Mouse (Mus musculus) right cerebral cortex, postnatal 10 days (tissue): ENCODE results near the gene Tex37.

Experiments
- DNase-seq, 2 experiments: peaks; one replicate each; pipeline ENCODE4 v3.0.0; 2021; ENCODE audit warnings: low spot score in 2 of 2

Tex37 gene

DNA sequence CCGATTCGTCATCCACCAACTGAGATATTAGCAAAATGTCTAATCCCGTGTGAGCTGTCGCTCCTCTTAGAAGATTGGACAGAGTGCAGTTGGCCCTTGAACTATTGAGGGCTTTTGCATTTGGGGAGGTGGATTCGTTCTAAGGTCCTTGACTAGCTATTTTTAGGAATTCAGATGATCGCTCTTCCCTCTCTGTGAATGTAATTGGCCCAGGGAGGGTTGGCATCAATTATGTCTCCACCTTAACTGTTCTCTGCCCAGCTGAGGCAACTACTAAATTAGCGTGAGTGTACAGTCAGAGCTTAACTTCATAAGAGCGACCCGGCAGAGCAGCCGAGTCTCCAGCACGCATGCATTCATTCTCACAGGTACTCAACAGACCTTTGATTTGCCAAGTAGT, 30.7 kb downstream of the Tex37 start:
- no peak for DNase-seq

DNA sequence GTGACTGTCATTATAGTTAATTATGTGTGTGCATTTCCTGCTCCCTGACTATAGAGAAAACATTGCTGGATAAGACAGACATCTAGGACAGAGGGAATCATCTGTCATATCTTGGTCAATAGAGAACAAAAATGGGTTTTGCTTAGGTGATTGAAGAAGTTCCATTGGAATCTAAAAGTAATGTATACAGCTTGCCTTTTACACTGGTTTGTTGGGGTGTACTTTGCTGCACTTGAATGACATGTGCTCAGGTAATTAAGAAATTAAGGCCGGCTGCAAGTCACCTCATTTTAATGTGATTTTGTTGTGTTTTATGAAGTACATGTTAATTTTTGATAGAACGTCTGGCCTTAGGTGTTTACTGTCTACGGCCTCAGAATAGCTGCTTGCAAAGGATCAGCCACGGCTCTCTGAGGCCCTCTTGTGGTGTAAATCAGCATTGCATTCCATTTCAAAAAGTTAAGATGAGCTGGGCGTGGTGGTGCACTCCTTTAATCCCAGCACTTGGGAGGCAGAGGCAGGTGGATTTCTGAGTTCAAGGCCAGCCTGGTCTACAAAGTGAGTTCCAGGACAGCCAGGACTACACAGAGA, 37.9 kb downstream of the Tex37 start:
- DNase-seq: peak; percentile 75 to 81

DNA sequence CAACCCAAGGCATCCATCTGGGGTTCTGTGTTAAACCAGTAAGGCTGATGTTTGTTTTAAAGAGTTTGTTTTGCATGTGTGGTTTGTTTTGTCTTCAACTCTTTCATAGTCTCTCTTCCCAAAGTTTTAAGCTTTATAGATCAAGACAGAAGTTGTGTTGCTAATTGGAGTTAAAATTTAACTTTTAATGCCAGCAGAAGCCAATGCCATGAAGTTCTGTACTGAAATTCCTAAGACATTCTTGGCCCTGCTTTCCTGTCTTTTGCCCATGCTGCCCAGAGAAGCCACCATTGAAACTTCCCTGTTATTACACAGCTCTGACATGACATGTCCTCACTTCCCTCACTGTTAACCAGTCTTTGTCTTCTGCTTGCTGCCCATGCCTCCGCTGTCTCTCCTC, 43.7 kb downstream of the Tex37 start:
- DNase-seq: no peak

DNA sequence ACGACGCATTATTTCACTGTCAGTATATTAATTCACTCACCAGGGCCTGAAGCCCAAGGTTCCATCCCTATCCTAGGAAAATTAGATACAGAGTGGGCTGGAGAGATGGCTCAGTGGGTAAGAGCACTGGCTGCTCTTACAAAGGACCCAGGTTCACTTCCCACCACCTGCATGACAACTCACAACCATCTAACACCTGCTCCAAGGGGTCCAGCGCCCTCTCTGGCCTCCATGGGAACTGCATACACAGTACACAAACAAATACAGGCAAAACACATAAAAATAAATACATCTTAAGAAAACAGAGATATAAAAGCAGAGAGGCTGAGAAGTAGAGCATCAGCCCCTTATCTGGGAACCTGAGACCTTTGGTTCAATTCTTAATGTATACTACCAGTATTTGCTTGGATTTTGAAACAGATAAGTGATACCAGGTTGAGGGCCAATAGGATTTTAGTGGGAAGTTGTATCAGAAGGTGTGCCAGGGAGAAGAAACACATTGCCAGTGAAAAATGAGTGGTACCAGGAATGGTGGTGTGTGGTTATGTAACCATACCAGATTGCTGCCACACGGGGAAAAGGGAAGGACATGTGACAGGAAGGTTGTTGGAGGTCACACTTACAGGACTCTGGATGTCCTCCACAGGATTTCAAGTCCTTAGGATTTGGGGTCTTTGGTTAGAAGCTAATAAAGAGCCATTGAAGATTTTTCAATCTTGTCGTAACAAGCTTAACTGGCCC, 44.5 kb downstream of the Tex37 start:
- DNase-seq: no peak

DNA sequence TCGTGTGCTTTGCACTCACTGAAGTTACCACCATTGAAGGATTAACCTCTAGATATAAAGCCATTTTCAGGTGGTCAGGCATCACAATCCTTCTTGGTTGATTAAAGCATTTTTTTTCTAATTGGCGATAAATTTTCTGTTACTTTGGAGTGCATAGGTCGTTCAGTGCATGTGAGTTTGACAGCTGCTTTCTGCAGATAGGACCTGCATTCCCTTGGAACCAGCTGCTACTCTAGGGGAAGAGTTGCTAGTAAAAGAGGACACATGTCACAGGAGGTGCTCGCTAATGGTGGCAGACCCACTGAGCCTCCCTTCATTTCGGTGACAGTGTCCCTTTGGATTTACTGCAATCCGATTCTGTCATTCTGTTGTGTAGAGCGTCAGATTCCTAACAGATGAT, 46.2 kb downstream of the Tex37 start:
- DNase-seq: no peak

DNA sequence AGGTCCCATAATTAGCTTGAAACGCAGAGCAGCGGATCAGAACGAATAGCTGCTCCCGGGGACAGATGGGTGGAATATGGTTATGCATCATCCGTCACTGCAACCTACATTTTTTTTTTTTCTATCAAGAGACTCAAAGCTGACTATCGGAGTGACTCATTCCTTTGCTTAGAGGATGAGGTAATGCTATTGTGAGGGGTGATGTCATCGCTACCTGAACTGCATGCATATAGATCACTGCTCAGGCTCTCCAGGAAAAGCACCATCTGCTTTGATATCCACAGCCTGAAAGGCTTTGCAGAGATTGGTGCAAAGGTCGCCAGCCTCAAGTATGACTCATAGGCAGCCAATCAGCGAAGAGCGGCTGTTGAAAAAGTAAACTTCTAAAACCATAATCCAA, 46.6 kb downstream of the Tex37 start:
- DNase-seq: peak; percentile 29 to 74

DNA sequence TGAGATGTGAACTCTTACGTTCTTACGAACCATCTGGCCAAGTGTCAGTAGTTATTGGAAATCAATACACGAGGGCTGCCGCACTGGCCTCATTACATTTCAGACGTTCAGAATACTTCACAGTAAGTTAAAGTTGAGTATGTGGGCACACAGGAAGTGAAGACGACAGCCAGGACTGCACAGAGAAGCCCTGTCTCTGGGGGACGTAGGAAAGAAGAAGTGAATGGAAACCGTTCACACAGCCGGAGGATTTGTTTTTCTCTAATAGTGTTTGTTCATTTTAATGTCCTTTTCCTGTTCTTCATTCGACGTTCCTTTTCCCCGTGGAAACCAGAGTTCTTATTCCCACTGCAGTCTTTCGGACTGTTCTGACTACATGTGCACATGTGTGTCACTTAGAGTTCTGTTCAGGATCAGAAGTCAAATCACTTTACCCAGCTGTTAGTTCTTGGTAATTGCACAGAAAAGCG, 47.2 kb downstream of the Tex37 start:
- DNase-seq: no peak

DNA sequence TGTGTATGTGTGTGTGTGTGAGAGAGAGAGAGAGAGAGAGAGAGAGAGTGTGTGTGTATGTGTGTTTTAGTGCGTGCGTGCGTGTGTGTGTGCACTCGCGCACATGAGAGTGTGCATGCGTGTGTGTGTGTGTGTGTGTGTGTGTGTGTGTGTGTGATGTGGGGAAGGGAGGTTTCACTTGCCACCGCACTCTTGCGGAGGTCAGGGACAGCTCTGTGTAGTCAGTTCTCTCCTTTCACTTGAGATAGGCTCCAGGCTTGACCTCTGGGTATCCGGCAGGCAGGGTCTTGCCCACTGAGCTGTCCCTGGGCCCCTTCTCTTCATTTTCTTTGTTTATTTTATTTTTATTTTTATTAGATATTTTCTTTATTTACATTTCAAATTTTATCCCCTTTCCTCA, 51.4 kb downstream of the Tex37 start:
- no peak for DNase-seq

DNA sequence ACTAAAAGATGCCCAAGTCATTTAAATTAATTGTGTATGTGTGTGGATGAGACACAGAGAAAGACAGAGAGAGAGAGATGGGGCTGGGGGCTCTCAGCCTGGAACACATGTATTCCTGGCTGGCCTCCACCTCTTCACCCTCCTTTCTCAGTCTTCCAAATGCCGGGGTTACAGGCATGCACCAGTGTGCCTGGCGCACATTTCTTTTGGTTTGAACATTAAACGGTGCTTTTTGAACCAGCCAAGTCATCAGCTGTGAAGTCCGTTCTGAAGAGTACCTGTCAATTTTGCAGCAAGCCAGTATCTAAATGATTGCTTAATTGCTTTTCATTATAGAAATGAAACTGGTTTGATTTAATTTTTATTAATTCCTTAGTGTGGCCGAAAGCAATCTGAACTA, 52.0 kb downstream of the Tex37 start:
- DNase-seq: no peak

DNA sequence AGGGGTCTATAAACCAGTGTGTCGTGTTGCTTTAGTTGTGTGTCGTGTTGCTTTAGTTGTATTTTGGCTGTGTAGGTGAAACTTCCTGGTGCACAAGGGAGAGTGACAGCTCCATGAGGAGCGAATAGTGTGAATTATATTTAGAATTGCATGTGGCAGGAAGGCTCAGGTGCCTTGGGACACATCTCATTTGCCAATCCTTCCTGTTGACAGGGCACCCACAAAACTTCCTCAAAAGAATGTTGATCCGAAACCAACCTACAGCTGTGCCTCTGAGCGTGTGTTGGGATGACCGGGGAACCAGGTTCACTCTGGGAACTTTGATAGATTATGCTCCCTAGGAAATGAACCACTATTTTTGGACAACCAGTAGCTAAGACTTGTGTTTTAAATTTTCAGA, 54.4 kb downstream of the Tex37 start:
- no peak for DNase-seq
